Mouse (Mus musculus) liver, embryonic 14.5 days (tissue): ENCODE results near the gene Mkrn3.

ENCODE experiments used
- CTCF ChIP-seq: IDR thresholded peaks from 2 replicates; pipeline ENCODE4 v1.5.1; 2016; ENCODE audit warnings: antibody characterized with exemption, low read depth, control low read depth
- EP300 ChIP-seq: IDR thresholded peaks from 2 replicates; pipeline ENCODE4 v1.6.1; 2016; ENCODE audit warnings: antibody characterized with exemption, low read depth

DNA sequence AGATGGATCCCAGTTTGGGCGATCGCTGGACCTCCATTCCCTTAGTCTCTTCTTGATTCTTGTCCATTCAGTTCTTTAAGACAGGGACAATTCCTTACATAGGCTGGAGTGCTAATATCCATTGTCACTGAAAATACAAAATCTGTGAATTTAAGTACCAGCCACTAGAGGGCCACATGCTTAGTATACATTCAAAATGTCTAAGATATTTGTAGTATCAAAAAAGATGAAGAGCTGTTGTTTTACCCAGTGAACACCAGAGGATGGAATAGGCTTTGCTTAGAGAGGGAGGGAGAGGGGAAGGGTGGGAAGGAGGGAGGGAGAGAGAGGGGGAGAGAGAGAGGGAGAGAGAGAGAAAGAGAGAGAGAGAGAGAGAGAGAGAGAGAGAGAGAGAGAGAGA lies 16.5 kb upstream of the Mkrn3 start:
- TF ChIP-seq CTCF (no peak), EP300 (no peak)
